Comparison of ENCODE assay signal across 8 mouse cellular contexts in genomic region chr5:33723019-33723640, GRCm38 (mm10). TPM values are rescaled to one million over a fixed set of nuclear protein-coding genes. Genes with fewer than 3 reads are reported as not detected.
DNase-seq lines count a peak whose midpoint lies in the region; ATAC-seq and TF ChIP-seq lines count a peak whose summit lies in the region.

No protein-coding gene starts in this region.

- DNase-seq in gastrocnemius, adult 2 months: no peak
- DNase-seq in gastrocnemius, postnatal 10 days: no peak
- peak; percentile 78 for DNase-seq in hindbrain, embryonic 11.5 days (ENCODE audit: low spot score)
- DNase-seq in liver, embryonic 11.5 days (ENCODE audit: low spot score): peak; percentile 59
- no peak for DNase-seq in spleen, adult 12 weeks (ENCODE audit: low spot score)

- peak; percentile 58 for ATAC-seq in hindbrain, embryonic 11.5 days (ENCODE audit: low FRiP score)
- ATAC-seq in liver, embryonic 11.5 days (replicated peaks; ENCODE audit: low FRiP score): no peak
- no peak for ATAC-seq in neural tube, embryonic 14.5 days (ENCODE audit: low read depth)
- no peak for ATAC-seq in activated CD4-positive, CD25-positive, alpha-beta regulatory T cell, adult 4 months

- peaks cover 4% of the 10 kb centered on the region; the same call in 1 of the 2 replicates for H3K4me1 ChIP-seq in brown adipose tissue, adult 24 weeks (ENCODE audit: control insufficient read depth, insufficient read depth, insufficient read length, low read length)
- peaks cover 19% of the 10 kb centered on the region for H3K4me1 ChIP-seq in hindbrain, embryonic 11.5 days (replicated peaks; ENCODE audit: control insufficient read depth, insufficient read depth, low read length)
- peaks cover 28% of the 10 kb centered on the region for H3K4me1 ChIP-seq in liver, embryonic 11.5 days (replicated peaks; ENCODE audit: control insufficient read depth, insufficient read depth, low read length)
- H3K4me1 ChIP-seq in neural tube, embryonic 14.5 days (ENCODE audit: control insufficient read depth, insufficient read depth, low read length): 0 out of 2 replicates have a peak, but pooled peaks cover 10% of the 10 kb centered on the region

- under 1% methylated on average over 61 of the region's 61 CpGs for WGBS in hindbrain, embryonic 11.5 days
- under 1% methylated on average over 61 of the region's 61 CpGs for WGBS in liver, embryonic 11.5 days
- under 1% methylated on average over 61 of the region's 61 CpGs for WGBS in neural tube, embryonic 14.5 days

- no peak for TF ChIP-seq CTCF in gastrocnemius, adult 2 months (IDR thresholded peaks at IDR 0.05)

- H3K27ac ChIP-seq in gastrocnemius, adult 2 months: peak overlapping the region; percentile 78; the same call in 1 of the 2 replicates
- H3K27ac ChIP-seq in brown adipose tissue, adult 24 weeks (replicated peaks; ENCODE audit: low read depth, low read length): no peak overlapping the region
- peak overlapping the region; percentile 86 for H3K27ac ChIP-seq in hindbrain, embryonic 11.5 days (ENCODE audit: low read depth, low read length)
- no peak overlapping the region for H3K27ac ChIP-seq in liver, embryonic 11.5 days (ENCODE audit: low read depth, low read length)
- peak overlapping the region; percentile 48 for H3K27ac ChIP-seq in neural tube, embryonic 14.5 days (ENCODE audit: low read depth, low read length)

- H3K4me3 ChIP-seq in gastrocnemius, adult 2 months: peak overlapping the region; percentile 86
- H3K4me3 ChIP-seq in brown adipose tissue, adult 24 weeks (ENCODE audit: insufficient read depth, low read depth, low read length): peak overlapping the region; percentile 60
- peak overlapping the region; percentile 84 for H3K4me3 ChIP-seq in hindbrain, embryonic 11.5 days (ENCODE audit: low read depth, low read length)
- peak overlapping the region; percentile 73 for H3K4me3 ChIP-seq in liver, embryonic 11.5 days (ENCODE audit: low read depth, low read length)
- peak overlapping the region; percentile 48 for H3K4me3 ChIP-seq in neural tube, embryonic 14.5 days (ENCODE audit: low read depth, low read length)

- intact Hi-C loops in gastrocnemius, adult 2 months (cut with DNase I): loop anchor here (2.0 kb wide), 1 partner anchor 34 kb away; no protein-coding TSS in a partner anchor

- H3K9ac ChIP-seq in hindbrain, embryonic 11.5 days (ENCODE audit: low read depth, low read length): peak overlapping the region; percentile 83
- H3K9ac ChIP-seq in liver, embryonic 11.5 days (ENCODE audit: low read depth, low read length): peak overlapping the region; percentile 67
- peak overlapping the region; percentile 58 for H3K9ac ChIP-seq in neural tube, embryonic 14.5 days (replicated peaks; ENCODE audit: low read depth, low read length)

- H3K4me2 ChIP-seq in hindbrain, embryonic 11.5 days (replicated peaks; ENCODE audit: low read depth, low read length): peak overlapping the region; percentile 94
- peak overlapping the region; percentile 99 for H3K4me2 ChIP-seq in liver, embryonic 11.5 days
- H3K4me2 ChIP-seq in neural tube, embryonic 14.5 days (ENCODE audit: low read depth, low read length): peak overlapping the region; percentile 78

- H3K9me3 ChIP-seq in hindbrain, embryonic 11.5 days (ENCODE audit: control insufficient read depth, low read length): no peaks in the 10 kb centered on the region
- H3K9me3 ChIP-seq in liver, embryonic 11.5 days (ENCODE audit: control insufficient read depth, low read length): no peaks in the 10 kb centered on the region
- H3K9me3 ChIP-seq in neural tube, embryonic 14.5 days (ENCODE audit: control insufficient read depth, low read length): no peaks in the 10 kb centered on the region

- peaks cover 7% of the 10 kb centered on the region; the same call in 1 of the 2 replicates for H3K27me3 ChIP-seq in hindbrain, embryonic 11.5 days (ENCODE audit: control insufficient read depth, insufficient read depth, low read length)
- H3K27me3 ChIP-seq in liver, embryonic 11.5 days (replicated peaks; ENCODE audit: control insufficient read depth, insufficient read depth, low read length): peaks cover 64% of the 10 kb centered on the region
- H3K27me3 ChIP-seq in neural tube, embryonic 14.5 days (ENCODE audit: control insufficient read depth, insufficient read depth, low read length): no peaks in the 10 kb centered on the region

- H3K36me3 ChIP-seq in hindbrain, embryonic 11.5 days (ENCODE audit: control insufficient read depth, insufficient read depth, low read length): no peaks in the 10 kb centered on the region
- no peaks in the 10 kb centered on the region for H3K36me3 ChIP-seq in liver, embryonic 11.5 days (ENCODE audit: control insufficient read depth, insufficient read depth, low read length)
- no peaks in the 10 kb centered on the region for H3K36me3 ChIP-seq in neural tube, embryonic 14.5 days (ENCODE audit: control insufficient read depth, insufficient read depth, low read length)

RNA-seq across cellular contexts. Expression of gene Fgfr3, which starts 1.7 kb away (rescaled TPM):
- 1 to 10 TPM; 3.0 to 7.6 TPM for total RNA-seq in gastrocnemius, adult 2 months (2021)
- 1 to 10 TPM; 1.9 to 2.7 TPM for total RNA-seq in gastrocnemius, postnatal 10 days (2021)
- polyA plus RNA-seq in brown adipose tissue, adult 24 weeks (2012; ENCODE audit: insufficient read depth, insufficient read length, missing spikeins): 1.0 and 3.5 TPM in 2 replicates
- polyA plus RNA-seq in hindbrain, embryonic 11.5 days (2014; fragmentation: Nextera tagmentation; extraction: Ambion mirVana): 50.9 and 56.4 TPM in 2 replicates
- polyA plus RNA-seq in liver, embryonic 11.5 days (2014; fragmentation: Nextera tagmentation; extraction: Ambion mirVana): 7.8 and 8.5 TPM in 2 replicates
- 39.5 and 42.7 TPM in 2 replicates for polyA plus RNA-seq in neural tube, embryonic 14.5 days (2014; fragmentation: Nextera tagmentation; extraction: Ambion mirVana)
- polyA plus RNA-seq in activated CD4-positive, CD25-positive, alpha-beta regulatory T cell, adult 4 months (2017; shearing (Covaris generic)): under 1 TPM in 1 of 2 experiments, not detected in 1; 0.11 TPM

RNA-seq across cellular contexts. Expression of gene Letm1, which starts 59.5 kb away (rescaled TPM):
- total RNA-seq in gastrocnemius, adult 2 months (2021): 10 to 100 TPM; 70.4 to 95.2 TPM
- 10 to 100 TPM; 58.5 to 69.5 TPM for total RNA-seq in gastrocnemius, postnatal 10 days (2021)
- polyA plus RNA-seq in brown adipose tissue, adult 24 weeks (2012; ENCODE audit: insufficient read depth, insufficient read length, missing spikeins): 124 and 126 TPM in 2 replicates
- polyA plus RNA-seq in hindbrain, embryonic 11.5 days (2014; fragmentation: Nextera tagmentation; extraction: Ambion mirVana): 40.2 and 44.9 TPM in 2 replicates
- 53.5 and 54.2 TPM in 2 replicates for polyA plus RNA-seq in liver, embryonic 11.5 days (2014; fragmentation: Nextera tagmentation; extraction: Ambion mirVana)
- polyA plus RNA-seq in neural tube, embryonic 14.5 days (2014; fragmentation: Nextera tagmentation; extraction: Ambion mirVana): 67.0 and 69.5 TPM in 2 replicates
- polyA plus RNA-seq in activated CD4-positive, CD25-positive, alpha-beta regulatory T cell, adult 4 months (2017; shearing (Covaris generic)): 10 to 100 TPM; 18.0 to 22.2 TPM

Comparison
In these comparisons a context has a peak if more than half of its experiments do, and no peak if none do; other contexts are left out.
1. DNase-seq: peak in hindbrain, embryonic 11.5 days (single experiment) and liver, embryonic 11.5 days (single experiment); none in gastrocnemius, adult 2 months (single experiment), gastrocnemius, postnatal 10 days (single experiment) and spleen, adult 12 weeks (single experiment).
2. H3K27ac ChIP-seq: peak in gastrocnemius, adult 2 months (single experiment), hindbrain, embryonic 11.5 days (single experiment) and neural tube, embryonic 14.5 days (single experiment); none in brown adipose tissue, adult 24 weeks (single experiment) and liver, embryonic 11.5 days (single experiment).
3. Peak in every context shown above with its lines, with median percentiles within 50 percentile points of each other: H3K4me3 ChIP-seq, H3K4me2 ChIP-seq and H3K9ac ChIP-seq.